Mouse (Mus musculus) CH12.LX (cell line): ENCODE data around the gene Atp13a2.

Experiments
- CTCF ChIP-seq, 2 experiments: IDR thresholded peaks in 1 of 2; conservative IDR thresholded peaks in 1 of 2; 2 replicates each; pipeline ENCODE4 v1.5.1; 2011 to 2012; ENCODE audit warnings: low read depth in 2 of 2, low read length in 2 of 2, improper control_type of control experiment in 1 of 2, inconsistent platforms in 1 of 2, mild to moderate bottlenecking in 1 of 2, moderate library complexity in 1 of 2
- EP300 ChIP-seq: IDR thresholded peaks from 2 replicates; pipeline ENCODE4 v1.6.1; 2011; ENCODE audit warnings: low read length, improper control_type of control experiment
- HCFC1 ChIP-seq: IDR thresholded peaks from 2 replicates; pipeline ENCODE4 v1.6.1; 2012; ENCODE audit warnings: low read depth, mild to moderate bottlenecking, inconsistent platforms, low read length, improper control_type of control experiment
- MEF2A ChIP-seq: IDR thresholded peaks from 2 replicates; pipeline ENCODE4 v1.6.1; 2014; ENCODE audit warnings: low read depth, mild to moderate bottlenecking, inconsistent platforms, low read length, improper control_type of control experiment, borderline replicate concordance
- PAX5 ChIP-seq: IDR thresholded peaks from 2 replicates; pipeline ENCODE4 v1.6.1; 2012; ENCODE audit warnings: low read length, inconsistent platforms, mixed read lengths
- POLR2A ChIP-seq: IDR thresholded peaks from 2 replicates; pipeline ENCODE4 v1.6.1; 2011; ENCODE audit warnings: low read depth, mild to moderate bottlenecking, improper control_type of control experiment, low read length
- POLR2AphosphoS2 ChIP-seq: IDR thresholded peaks from 2 replicates; pipeline ENCODE4 v1.6.1; 2011; ENCODE audit warnings: low read depth, low read length, improper control_type of control experiment
- SMC3 ChIP-seq: IDR thresholded peaks from 2 replicates; pipeline ENCODE4 v1.6.1; 2011; ENCODE audit warnings: low read depth, low read length, improper control_type of control experiment
- ZKSCAN1 ChIP-seq: IDR thresholded peaks from 2 replicates; pipeline ENCODE4 v1.6.1; 2012; ENCODE audit warnings: low read depth, inconsistent platforms, low read length, improper control_type of control experiment, borderline replicate concordance

GRCm38 (mm10) chr4:140984544-140984943 lies 2.1 kb upstream of the Atp13a2 start:
- TF ChIP-seq HCFC1, result no peak
- no peak for TF ChIP-seq MEF2A
- TF ChIP-seq POLR2AphosphoS2, result no peak
- TF ChIP-seq CTCF (conservative IDR thresholded peaks at IDR 0.05 in 1 of 2, IDR thresholded peaks at IDR 0.05 in 1 of 2; ENCODE audit: low read depth in 2 of 2, low read length in 2 of 2), result no peak
- no peak for TF ChIP-seq PAX5
- TF ChIP-seq SMC3, result no peak
- TF ChIP-seq EP300, result no peak
- no peak for TF ChIP-seq POLR2A
- TF ChIP-seq ZKSCAN1, result no peak
